Mouse (Mus musculus) liver, adult 2 months (tissue): Measurements from ENCODE around the gene Pphln1. TPM values are rescaled to one million over a fixed set of nuclear protein-coding genes. Genes with fewer than 3 reads are reported as not detected.

ENCODE experiments used
- DNase-seq: peaks from one replicate; pipeline ENCODE4 v3.0.0-alpha.2; 2011; ENCODE audit warnings: low read depth, low spot score; ENCODE audit errors: extremely low read depth
- H3K27ac ChIP-seq: fragments of 200-500 bp; replicated peaks from 2 replicates; pipeline ENCODE4 v1.5.1; 2012; ENCODE audit warnings: low read depth, mild to moderate bottlenecking, control low read depth, inconsistent platforms, low read length; ENCODE audit not compliant: insufficient read depth
- H3K27me3 ChIP-seq: fragments of 200-500 bp; 2 replicates; pipeline ENCODE4 v1.6.1; 2012; ENCODE audit warnings: mild to moderate bottlenecking, moderate library complexity, low read length, inconsistent platforms; ENCODE audit not compliant: control insufficient read depth, insufficient read depth
- H3K36me3 ChIP-seq: fragments of 200-500 bp; 2 replicates; pipeline ENCODE4 v1.6.1; 2012; ENCODE audit warnings: low read length, inconsistent platforms; ENCODE audit not compliant: control insufficient read depth, insufficient read depth
- H3K4me1 ChIP-seq: fragments of 200-500 bp; 2 replicates; pipeline ENCODE4 v1.6.1; 2011; ENCODE audit warnings: low read length; ENCODE audit not compliant: control insufficient read depth, insufficient read depth
- H3K4me3 ChIP-seq: fragments of 200-500 bp; 2 replicates; pipeline ENCODE4 v1.5.1; 2011; ENCODE audit warnings: low read depth, mild to moderate bottlenecking, control low read depth, low read length, moderate library complexity; ENCODE audit not compliant: insufficient read depth
- H3K79me2 ChIP-seq: fragments of 200-500 bp; 2 replicates; pipeline ENCODE4 v1.6.1; 2012; ENCODE audit warnings: inconsistent platforms, mild to moderate bottlenecking, low read length, moderate library complexity; ENCODE audit not compliant: control insufficient read depth, insufficient read depth
- H3K9ac ChIP-seq: fragments of 200-500 bp; 2 replicates; pipeline ENCODE4 v1.6.1; 2012; ENCODE audit warnings: low read depth, mild to moderate bottlenecking, control low read depth, inconsistent platforms, low read length
- CTCF ChIP-seq: fragments of 200-500 bp; IDR thresholded peaks from 2 replicates; pipeline ENCODE4 v1.5.1; 2011; ENCODE audit warnings: low read depth, low read length, control low read depth
- POLR2A ChIP-seq: fragments of 200-500 bp; IDR thresholded peaks from 2 replicates; pipeline ENCODE4 v1.6.1; 2011; ENCODE audit warnings: low read length, control low read depth; ENCODE audit not compliant: insufficient read depth; ENCODE audit errors: extremely low read depth
- WGBS: fragments of 180-500 bp; shearing (Covaris S2); methylation state at CpG from one replicate; pipeline ENCODE4 v1.1.7; 2018; 5-methylcytosine and 5-hydroxymethylcytosine counted together
- polyA plus RNA-seq: library from polyadenylated mRNA; depleted of rRNA; stranded (reverse); fragments of >200 nt; gene quantifications from 2 replicates; pipeline ENCODE4 v1.2.3, GENCODE M21; 2012
- total RNA-seq: library from RNA; depleted of rRNA; stranded (reverse); fragments of >200 nt; gene quantifications from 2 replicates; pipeline ENCODE4 v1.2.3, GENCODE M21; 2014

Pphln1 gene
- total and polyA plus RNA-seq, 2 experiments = 4.2 to 11.7 TPM

DNA sequence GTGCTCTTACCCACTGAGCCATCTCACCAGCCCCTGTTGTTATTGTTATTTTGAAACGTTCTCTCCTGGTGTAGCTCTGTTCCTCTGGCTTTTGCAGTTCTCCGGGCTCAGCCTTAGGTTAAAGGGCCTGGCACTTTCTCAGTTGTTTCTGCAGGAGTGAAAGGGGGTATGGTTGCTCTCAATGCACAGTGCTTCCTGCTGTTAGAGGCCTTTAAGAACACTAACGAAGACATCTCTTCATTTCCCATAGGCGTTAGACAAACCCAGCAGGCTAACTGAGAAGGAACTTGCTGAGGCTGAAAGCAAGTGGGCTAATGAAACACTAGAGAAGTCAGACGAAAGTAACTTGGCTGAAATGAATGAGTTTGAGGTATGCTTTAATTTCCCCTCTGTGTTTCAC lies 61.3 kb downstream of the Pphln1 start:
- Histone ChIP-seq H3K9ac (no peak overlapping the region), H3K27me3 (no peaks in the 10 kb centered on the region), H3K36me3 (peaks cover 14% of the 10 kb centered on the region)

DNA sequence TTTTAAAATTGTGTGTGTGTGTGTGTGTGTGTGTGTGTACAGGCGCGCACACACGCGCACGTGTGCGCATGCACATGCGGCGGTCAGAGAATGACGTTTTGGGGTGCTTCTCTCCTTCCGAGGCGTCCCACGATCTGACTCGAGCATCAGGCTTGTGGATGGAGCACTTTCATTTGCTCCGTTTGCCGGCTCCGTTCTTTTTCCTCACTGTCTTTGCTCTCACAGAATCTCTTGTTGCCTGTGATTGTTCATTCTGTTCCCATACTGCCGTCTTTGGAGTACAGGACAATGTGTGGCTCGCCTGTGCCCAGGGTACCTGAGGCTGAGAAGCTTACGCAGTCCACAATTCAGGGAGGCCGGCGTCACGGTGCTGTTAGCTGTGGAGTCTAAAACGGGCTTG lies 62.9 kb downstream of the Pphln1 start:
- no peak overlapping the region for H3K9ac ChIP-seq
- no peak for DNase-seq
- no peaks in the 10 kb centered on the region; the same call in 1 of the 2 replicates for H3K79me2 ChIP-seq
- H3K36me3 ChIP-seq = peaks cover 18% of the 10 kb centered on the region
- H3K27ac ChIP-seq = no peak overlapping the region
- 97% methylated on average over 23 of the region's 23 CpGs for WGBS
- H3K4me1 ChIP-seq = no peaks in the 10 kb centered on the region
- H3K27me3 ChIP-seq = no peaks in the 10 kb centered on the region
- H3K4me3 ChIP-seq = no peak overlapping the region
- TF ChIP-seq CTCF (no peak), POLR2A (no peak)

More for the DNA sequence above, 61.3 kb downstream of the Pphln1 start:
- no peak for DNase-seq
- TF ChIP-seq POLR2A = no peak
- no peak for TF ChIP-seq CTCF
- H3K4me1 ChIP-seq = no peaks in the 10 kb centered on the region
- WGBS = 90% methylated on average over 5 of the region's 5 CpGs
- no peaks in the 10 kb centered on the region for H3K79me2 ChIP-seq
- no peak overlapping the region for H3K4me3 ChIP-seq
- H3K27ac ChIP-seq = no peak overlapping the region

DNA sequence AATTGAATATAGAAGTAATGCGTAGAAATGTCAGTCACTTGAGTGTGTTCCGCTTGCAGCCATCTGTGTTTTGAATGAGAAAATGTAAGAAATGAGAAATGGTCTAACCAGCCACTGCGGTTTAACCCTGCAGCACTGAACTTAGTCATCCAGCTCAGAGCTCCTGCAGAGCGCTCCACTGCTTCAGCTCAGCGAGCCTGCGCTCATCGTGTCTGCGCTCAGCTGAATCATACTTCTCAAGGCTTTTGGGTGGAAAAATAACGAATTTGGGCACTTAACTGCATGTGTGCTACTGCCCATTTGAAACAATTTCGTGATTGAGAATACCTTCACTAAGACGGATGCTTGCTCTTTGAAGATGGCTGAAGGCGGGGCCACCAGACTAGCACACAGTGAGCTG lies 73.5 kb downstream of the Pphln1 start:
- DNase-seq = no peak

DNA sequence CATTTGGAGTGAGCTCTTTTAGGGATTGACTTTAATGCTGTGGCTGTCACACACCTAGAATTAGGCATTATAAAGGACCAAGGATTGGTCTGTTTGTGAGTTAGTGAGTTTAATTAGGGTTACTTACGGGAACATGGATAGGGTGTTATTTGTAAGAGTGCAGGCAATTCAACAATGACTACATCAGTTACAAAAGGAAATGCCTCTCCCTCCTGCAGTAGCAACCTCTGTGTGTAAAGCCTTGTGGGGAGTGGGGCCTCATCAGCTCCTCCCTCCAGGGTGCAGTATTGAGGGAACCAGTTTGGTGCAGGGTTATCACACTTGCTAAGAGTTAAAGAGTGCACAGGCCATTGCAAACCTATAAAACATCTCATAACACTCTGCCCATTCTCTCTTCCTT lies 73.9 kb downstream of the Pphln1 start:
- TF ChIP-seq CTCF = no peak
- no peak for TF ChIP-seq POLR2A
- Histone ChIP-seq H3K79me2 (no peaks in the 10 kb centered on the region; the same call in 1 of the 2 replicates), H3K27ac (no peak overlapping the region), H3K9ac (no peak overlapping the region), H3K4me1 (no peaks in the 10 kb centered on the region), H3K27me3 (no peaks in the 10 kb centered on the region), H3K36me3 (no peaks in the 10 kb centered on the region; the same call in 1 of the 2 replicates), H3K4me3 (no peak overlapping the region)
- WGBS = 95% methylated on average over 1 of the region's 1 CpGs
- no peak for DNase-seq

More for the DNA sequence above, 73.5 kb downstream of the Pphln1 start:
- Histone ChIP-seq H3K79me2 (no peaks in the 10 kb centered on the region; the same call in 1 of the 2 replicates), H3K27ac (no peak overlapping the region), H3K4me1 (no peaks in the 10 kb centered on the region), H3K9ac (no peak overlapping the region), H3K27me3 (no peaks in the 10 kb centered on the region), H3K4me3 (no peak overlapping the region), H3K36me3 (no peaks in the 10 kb centered on the region; the same call in 1 of the 2 replicates)
- no peak for TF ChIP-seq CTCF
- TF ChIP-seq POLR2A = no peak
- 94% methylated on average over 12 of the region's 12 CpGs for WGBS

DNA sequence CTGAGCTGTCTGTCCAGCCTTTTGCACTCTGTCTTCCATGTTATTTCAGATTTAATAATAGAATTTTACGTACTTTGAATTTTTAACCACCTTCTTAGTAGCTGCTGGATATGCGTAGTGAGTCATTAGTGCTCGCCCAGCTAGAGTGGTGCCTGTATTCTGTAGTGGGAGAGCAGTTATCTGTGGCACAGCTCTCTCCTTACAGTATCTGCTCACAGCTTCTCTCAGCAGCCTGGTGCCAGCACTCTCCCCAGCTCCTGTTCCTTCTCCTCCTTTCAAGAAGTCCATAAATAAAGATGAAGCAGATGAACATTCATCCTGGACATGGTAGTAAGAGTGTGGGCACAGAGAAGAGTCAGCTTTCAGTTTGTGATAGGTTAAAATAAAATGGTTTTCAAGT lies 76.1 kb downstream of the Pphln1 start:
- no peaks in the 10 kb centered on the region for H3K27me3 ChIP-seq
- 96% methylated on average over 3 of the region's 3 CpGs for WGBS
- no peak overlapping the region for H3K27ac ChIP-seq
- no peak overlapping the region for H3K4me3 ChIP-seq
- no peak for TF ChIP-seq CTCF
- TF ChIP-seq POLR2A = no peak
- no peaks in the 10 kb centered on the region; the same call in 1 of the 2 replicates for H3K79me2 ChIP-seq
- no peak for DNase-seq
- no peaks in the 10 kb centered on the region for H3K36me3 ChIP-seq
- no peak overlapping the region for H3K9ac ChIP-seq
- H3K4me1 ChIP-seq = no peaks in the 10 kb centered on the region

DNA sequence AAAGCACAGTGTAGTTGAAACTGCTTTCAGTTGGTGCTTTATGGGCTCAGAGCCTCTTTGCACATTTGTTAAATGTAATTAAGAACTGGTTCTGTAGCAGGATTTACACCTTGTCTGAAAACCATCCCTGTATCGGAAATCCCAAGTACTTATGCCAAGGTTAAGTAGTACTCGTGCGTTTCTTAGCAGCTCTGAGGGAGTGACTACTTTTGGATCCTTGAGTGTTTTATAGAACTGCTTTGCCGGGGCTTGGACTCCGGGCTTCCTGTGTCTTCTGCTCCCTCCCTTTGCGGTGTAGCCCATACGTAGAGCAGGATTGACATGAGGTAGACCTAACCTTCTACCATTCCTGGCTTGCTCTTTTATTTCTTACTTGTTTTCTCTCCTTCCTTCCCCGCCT lies 77.5 kb downstream of the Pphln1 start:
- Histone ChIP-seq H3K4me3 (no peak overlapping the region), H3K36me3 (no peaks in the 10 kb centered on the region), H3K9ac (no peak overlapping the region), H3K27ac (no peak overlapping the region), H3K27me3 (no peaks in the 10 kb centered on the region), H3K4me1 (no peaks in the 10 kb centered on the region), H3K79me2 (no peaks in the 10 kb centered on the region; the same call in 1 of the 2 replicates)
- TF ChIP-seq POLR2A (no peak), CTCF (no peak)
- WGBS = 93% methylated on average over 8 of the region's 8 CpGs
- DNase-seq = no peak
